ENCODE assay signal across 17 mouse cellular contexts in genomic region chr10:128153978-128154377, GRCm38 (mm10). TPM values are rescaled to one million over a fixed set of nuclear protein-coding genes. Genes with fewer than 3 reads are reported as not detected.
"Had no signal": no experiment of that assay in that cellular context is flagged by ENCODE, and none has a peak within 500 bp of the region (broad histone marks: within the 10 kb centered on the region; RNA-seq: fewer than 3 reads in every experiment).

No protein-coding gene starts in this region.

- DNase-seq: kidney, adult 18-20 months; kidney, postnatal 25 days; layer of hippocampus, adult 9-11 months; liver; liver, embryonic 13.5 days; liver, postnatal 0 days; lung, postnatal 10 days; retina, postnatal 1 day; right cerebral cortex, postnatal 4 days; spleen, adult 18-20 months; thymus, adult 2 months; thymus, postnatal 36 days had no signal

- H3K4me3 ChIP-seq: limb, embryonic 12.5 days; liver, embryonic 13.5 days; midbrain, embryonic 12.5 days; neural tube, embryonic 13.5 days had no signal

- H3K27ac ChIP-seq: limb, embryonic 12.5 days; liver, embryonic 13.5 days; macrophage; midbrain, embryonic 12.5 days; neural tube, embryonic 13.5 days had no signal

- ATAC-seq: liver, postnatal 0 days; midbrain, embryonic 16.5 days had no signal

- H3K4me1 ChIP-seq: neural tube, embryonic 13.5 days had no signal

- H3K9ac ChIP-seq: limb, embryonic 12.5 days; liver, embryonic 13.5 days; liver, postnatal 0 days; midbrain, embryonic 12.5 days; neural tube, embryonic 13.5 days had no signal

- H3K27me3 ChIP-seq: limb, embryonic 12.5 days; liver, embryonic 13.5 days; midbrain, embryonic 12.5 days; neural tube, embryonic 13.5 days had no signal

- H3K9me3 ChIP-seq: limb, embryonic 12.5 days; liver, embryonic 13.5 days; midbrain, embryonic 12.5 days; neural tube, embryonic 13.5 days had no signal

- H3K4me2 ChIP-seq: limb, embryonic 12.5 days; liver, embryonic 13.5 days; midbrain, embryonic 12.5 days; neural tube, embryonic 13.5 days had no signal

- H3K36me3 ChIP-seq: midbrain, embryonic 12.5 days; neural tube, embryonic 13.5 days had no signal

RNA-seq across cellular contexts. Expression of gene Gls2, which starts 40.3 kb away (rescaled TPM):
- polyA plus RNA-seq: macrophage had no signal
